Mouse (Mus musculus) erythroblast, embryonic 14.5 days (primary cell): Measurements from ENCODE around the gene Nanog.

Experiments
- GATA1 ChIP-seq: IDR thresholded peaks from 2 replicates; pipeline ENCODE4 v1.6.1; 2012; ENCODE audit warnings: low read length, inconsistent platforms, mixed read lengths
- TAL1 ChIP-seq: IDR thresholded peaks from 3 replicates; pipeline ENCODE4 v1.6.1; 2012; ENCODE audit warnings: low read length, inconsistent platforms, mixed read lengths

DNA sequence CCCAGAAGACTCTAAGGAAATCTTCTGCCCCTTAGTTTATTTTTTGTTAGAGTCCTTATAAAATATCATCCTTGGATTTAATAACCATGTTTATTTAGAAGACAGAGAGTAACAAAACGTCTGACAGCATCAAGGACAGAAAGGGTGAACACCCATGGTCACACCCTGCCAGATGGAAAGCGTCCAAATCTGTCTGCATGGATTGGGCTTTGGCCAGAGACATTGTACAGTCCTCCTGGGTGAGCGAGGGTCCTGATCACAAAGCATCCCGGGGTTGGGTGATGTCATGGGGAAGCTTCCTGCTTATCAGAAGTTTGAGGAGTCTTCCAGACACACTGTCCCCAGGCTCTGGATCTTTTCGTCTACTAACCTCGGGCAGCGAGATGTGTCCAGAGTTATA lies 41.4 kb upstream of the Nanog start:
- TF ChIP-seq GATA1 = no peak
- TF ChIP-seq TAL1 = no peak
